Mouse (Mus musculus): ENCODE data around the gene Eif3f. TPM values are rescaled to one million over a fixed set of nuclear protein-coding genes. Genes with fewer than 3 reads are reported as not detected.

The Eif3f gene
- polyA plus RNA-seq, 1 experiment from 2014 or later = 76.0 TPM

GRCm38 (mm10) chr7:108948611-108949010, 14.4 kb downstream of the Eif3f start:
- Histone ChIP-seq H3K9me3 (replicated peaks) (no peaks in the 10 kb centered on the region), H3K4me3 (no peak overlapping the region), H3K4me1 (peaks cover 33% of the 10 kb centered on the region), H3K36me3 (peaks cover 26% of the 10 kb centered on the region), H3K27me3 (ENCODE audit: low read depth, poor library complexity, severe bottlenecking) (peaks cover 53% of the 10 kb centered on the region), H3K27ac (replicated peaks) (no peak overlapping the region)
- DNase-seq (ENCODE audit: low spot score) = no peak

GRCm38 (mm10) chr7:108949301-108949700, 15.1 kb downstream of the Eif3f start:
- Histone ChIP-seq H3K4me1 (peaks cover 33% of the 10 kb centered on the region), H3K36me3 (peaks cover 19% of the 10 kb centered on the region), H3K27ac (replicated peaks) (no peak overlapping the region), H3K27me3 (ENCODE audit: low read depth, poor library complexity, severe bottlenecking) (peaks cover 60% of the 10 kb centered on the region), H3K4me3 (no peak overlapping the region), H3K9me3 (replicated peaks) (no peaks in the 10 kb centered on the region)
- WGBS = 25% methylated on average over 2 of the region's 2 CpGs
- no peak for DNase-seq (ENCODE audit: low spot score)

- H3K27ac ChIP-seq (replicated peaks) = peak within 1 kb of the TSS; percentile 59; the same call in 1 of the 2 replicates
- H3K27me3 ChIP-seq (ENCODE audit: low read depth, poor library complexity, severe bottlenecking) = peaks cover 61% of the 10 kb centered on the region
- DNase-seq (ENCODE audit: low spot score) = peak; percentile 74
- no peaks in the 10 kb centered on the region for H3K9me3 ChIP-seq (replicated peaks)
- peaks cover 33% of the 10 kb centered on the region for H3K4me1 ChIP-seq
- peaks cover 11% of the 10 kb centered on the region for H3K36me3 ChIP-seq
- H3K4me3 ChIP-seq = peak within 1 kb of the TSS; percentile 74
- under 1% methylated on average over 44 of the region's 44 CpGs for WGBS
Observed at GRCm38 (mm10) chr7:108950312-108950761, 16.1 kb downstream of the Eif3f start, which contains the start of gene Tub. Gene Tub, plus strand, starts transcription at chr7:108950338.

GRCm38 (mm10) chr7:108950762-108951331, 16.6 kb downstream of the Eif3f start:
- under 1% methylated on average over 52 of the region's 52 CpGs for WGBS
- peaks cover 61% of the 10 kb centered on the region for H3K27me3 ChIP-seq (ENCODE audit: low read depth, poor library complexity, severe bottlenecking)
- H3K27ac ChIP-seq (replicated peaks) = peak overlapping the region; percentile 59; the same call in 1 of the 2 replicates
- H3K36me3 ChIP-seq = peaks cover 6% of the 10 kb centered on the region; the same call in 1 of the 2 replicates
- peaks cover 33% of the 10 kb centered on the region for H3K4me1 ChIP-seq
- peak overlapping the region; percentile 74 for H3K4me3 ChIP-seq
- H3K9me3 ChIP-seq (replicated peaks) = no peaks in the 10 kb centered on the region
- peak; percentile 47 for DNase-seq (ENCODE audit: low spot score)

GRCm38 (mm10) chr7:108952801-108953200, 18.6 kb downstream of the Eif3f start:
- H3K4me3 ChIP-seq = no peak overlapping the region
- peaks cover 33% of the 10 kb centered on the region for H3K4me1 ChIP-seq
- DNase-seq (ENCODE audit: low spot score) = no peak
- no peaks in the 10 kb centered on the region for H3K9me3 ChIP-seq (replicated peaks)
- H3K27ac ChIP-seq (replicated peaks) = no peak overlapping the region
- H3K27me3 ChIP-seq (ENCODE audit: low read depth, poor library complexity, severe bottlenecking) = peaks cover 61% of the 10 kb centered on the region
- WGBS = 86% methylated on average over 6 of the region's 6 CpGs
- no peaks in the 10 kb centered on the region for H3K36me3 ChIP-seq

GRCm38 (mm10) chr7:108954185-108954584, 20.0 kb downstream of the Eif3f start:
- Histone ChIP-seq H3K9me3 (replicated peaks) (no peaks in the 10 kb centered on the region), H3K4me1 (peaks cover 26% of the 10 kb centered on the region), H3K27me3 (ENCODE audit: low read depth, poor library complexity, severe bottlenecking) (peaks cover 53% of the 10 kb centered on the region), H3K4me3 (no peak overlapping the region), H3K27ac (replicated peaks) (no peak overlapping the region), H3K36me3 (no peaks in the 10 kb centered on the region)
- 57% methylated on average over 4 of the region's 4 CpGs for WGBS
- peak; percentile 41 for DNase-seq (ENCODE audit: low spot score)

GRCm38 (mm10) chr7:108957734-108958133, 23.5 kb downstream of the Eif3f start:
- WGBS = 81% methylated on average over 2 of the region's 2 CpGs
- H3K4me3 ChIP-seq = no peak overlapping the region
- H3K27me3 ChIP-seq (ENCODE audit: low read depth, poor library complexity, severe bottlenecking) = peaks cover 19% of the 10 kb centered on the region
- H3K4me1 ChIP-seq = no peaks in the 10 kb centered on the region
- no peaks in the 10 kb centered on the region for H3K9me3 ChIP-seq (replicated peaks)
- no peaks in the 10 kb centered on the region for H3K36me3 ChIP-seq
- H3K27ac ChIP-seq (replicated peaks) = no peak overlapping the region
- DNase-seq (ENCODE audit: low spot score) = no peak

- Histone ChIP-seq H3K36me3 (no peaks in the 10 kb centered on the region), H3K4me1 (peaks cover 12% of the 10 kb centered on the region), H3K27me3 (ENCODE audit: low read depth, poor library complexity, severe bottlenecking) (peaks cover 65% of the 10 kb centered on the region), H3K4me3 (no peak overlapping the region), H3K9me3 (replicated peaks) (no peaks in the 10 kb centered on the region), H3K27ac (replicated peaks) (no peak overlapping the region)
- 39% methylated on average over 2 of the region's 2 CpGs for WGBS
- no peak for DNase-seq (ENCODE audit: low spot score)
Observed at GRCm38 (mm10) chr7:108965968-108966367, 31.8 kb downstream of the Eif3f start.

- Histone ChIP-seq H3K4me1 (peaks cover 17% of the 10 kb centered on the region), H3K27me3 (ENCODE audit: low read depth, poor library complexity, severe bottlenecking) (peaks cover 74% of the 10 kb centered on the region), H3K27ac (replicated peaks) (no peak overlapping the region), H3K9me3 (replicated peaks) (no peaks in the 10 kb centered on the region), H3K4me3 (no peak overlapping the region), H3K36me3 (no peaks in the 10 kb centered on the region)
- DNase-seq (ENCODE audit: low spot score) = peak; percentile 50
- WGBS = 35% methylated on average over 7 of the region's 7 CpGs
Observed at GRCm38 (mm10) chr7:108966742-108967362, 32.6 kb downstream of the Eif3f start.

GRCm38 (mm10) chr7:108968201-108968600, 34.0 kb downstream of the Eif3f start:
- H3K9me3 ChIP-seq (replicated peaks) = no peaks in the 10 kb centered on the region
- peaks cover 30% of the 10 kb centered on the region for H3K4me1 ChIP-seq
- H3K27me3 ChIP-seq (ENCODE audit: low read depth, poor library complexity, severe bottlenecking) = peaks cover 81% of the 10 kb centered on the region
- 66% methylated on average over 6 of the region's 6 CpGs for WGBS
- H3K36me3 ChIP-seq = no peaks in the 10 kb centered on the region
- H3K27ac ChIP-seq (replicated peaks) = no peak overlapping the region
- DNase-seq (ENCODE audit: low spot score) = no peak
- H3K4me3 ChIP-seq = no peak overlapping the region

- no peaks in the 10 kb centered on the region for H3K9me3 ChIP-seq (replicated peaks)
- no peaks in the 10 kb centered on the region for H3K36me3 ChIP-seq
- DNase-seq (ENCODE audit: low spot score) = peak; percentile 75
- H3K27ac ChIP-seq (replicated peaks) = peak overlapping the region; percentile 63; the same call in 1 of the 2 replicates
- peaks cover 96% of the 10 kb centered on the region for H3K27me3 ChIP-seq (ENCODE audit: low read depth, poor library complexity, severe bottlenecking)
- H3K4me3 ChIP-seq = peak overlapping the region; percentile 21
- peaks cover 22% of the 10 kb centered on the region for H3K4me1 ChIP-seq
- WGBS = 36% methylated on average over 6 of the region's 6 CpGs
Observed at GRCm38 (mm10) chr7:108972273-108972672, 38.1 kb downstream of the Eif3f start.

- Histone ChIP-seq H3K9me3 (replicated peaks) (no peaks in the 10 kb centered on the region), H3K27ac (replicated peaks) (no peak overlapping the region)
- 75% methylated on average over 3 of the region's 3 CpGs for WGBS
Observed at GRCm38 (mm10) chr7:108985934-108986708, 51.9 kb downstream of the Eif3f start.

GRCm38 (mm10) chr7:108991207-108991606, 57.0 kb downstream of the Eif3f start:
- no peak for DNase-seq (ENCODE audit: low spot score)
- WGBS = 93% methylated on average over 9 of the region's 9 CpGs
- no peaks in the 10 kb centered on the region for H3K27me3 ChIP-seq (ENCODE audit: low read depth, poor library complexity, severe bottlenecking)
- no peaks in the 10 kb centered on the region for H3K36me3 ChIP-seq
- no peak overlapping the region for H3K27ac ChIP-seq (replicated peaks)
- H3K4me3 ChIP-seq = no peak overlapping the region
- no peaks in the 10 kb centered on the region for H3K9me3 ChIP-seq (replicated peaks)
- no peaks in the 10 kb centered on the region for H3K4me1 ChIP-seq

More at GRCm38 (mm10) chr7:108985934-108986708, 51.9 kb downstream of the Eif3f start:
- H3K36me3 ChIP-seq = no peaks in the 10 kb centered on the region
- H3K4me3 ChIP-seq = no peak overlapping the region
- H3K27me3 ChIP-seq (ENCODE audit: low read depth, poor library complexity, severe bottlenecking) = no peaks in the 10 kb centered on the region
- no peak for DNase-seq (ENCODE audit: low spot score)
- H3K4me1 ChIP-seq = no peaks in the 10 kb centered on the region
